Mouse (Mus musculus): ENCODE measurements around the gene Rai14.

Gene Rai14

DNA sequence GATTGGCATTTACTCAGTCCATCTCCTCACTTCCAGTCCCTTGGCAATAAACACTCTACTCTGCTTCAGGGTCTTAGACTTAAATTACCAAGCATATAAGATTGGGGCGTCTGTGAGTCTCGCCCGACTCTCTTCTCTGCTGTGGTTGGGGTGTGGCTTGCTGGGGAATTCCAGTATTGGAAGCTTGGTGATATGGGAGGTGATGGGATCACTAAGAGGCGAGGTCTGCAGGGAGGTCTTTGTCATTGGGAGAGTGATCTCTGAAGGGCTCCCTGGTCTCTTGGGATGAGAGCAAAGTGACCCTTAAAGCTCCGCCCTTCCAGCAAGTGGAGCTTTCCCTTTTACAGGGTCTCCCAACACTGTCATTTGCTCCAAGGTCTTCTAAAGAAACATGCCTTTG is 23.5 kb downstream of the Rai14 start:
- DNase-seq (ENCODE audit: extremely low spot score, low spot score) = no peak

DNA sequence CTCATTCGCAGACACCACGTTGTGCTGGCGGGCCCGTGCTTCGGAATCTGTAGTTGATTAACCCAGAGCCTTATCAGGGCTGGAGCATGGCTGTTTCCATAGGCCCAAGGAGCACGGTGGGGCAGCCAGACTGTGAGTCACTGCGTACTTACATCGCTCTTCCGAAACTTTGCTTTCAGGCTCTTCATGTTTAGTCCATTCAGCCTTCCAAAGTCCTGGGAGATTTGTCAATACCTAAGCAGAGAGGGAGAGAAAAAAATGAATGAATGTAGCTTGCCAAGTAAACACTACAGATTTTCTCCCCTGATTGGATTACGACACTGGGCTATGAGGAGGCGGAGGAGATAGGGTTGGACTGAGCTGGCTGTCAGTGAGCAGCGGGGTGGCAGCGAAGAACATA is 24.2 kb downstream of the Rai14 start:
- no peak for DNase-seq (ENCODE audit: extremely low spot score, low spot score)

DNA sequence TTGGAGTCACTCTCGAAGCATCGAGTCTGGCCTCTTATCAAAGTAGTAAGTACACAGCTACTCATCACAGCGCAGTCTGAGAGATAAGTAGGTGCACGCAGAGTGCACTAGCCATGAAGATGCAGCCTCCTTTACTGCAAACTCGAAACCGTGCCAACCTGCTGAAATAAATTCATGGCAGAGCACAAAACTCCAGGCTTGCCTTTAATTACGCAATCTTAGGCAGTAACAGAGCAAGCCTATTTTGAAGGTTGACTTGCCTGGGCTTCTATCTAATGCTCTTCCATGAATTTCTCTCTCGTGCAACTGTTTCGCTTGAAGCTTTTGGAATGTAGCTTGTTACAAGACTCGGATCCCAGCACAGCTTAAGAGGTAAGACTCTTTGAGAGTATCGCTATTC is 25.1 kb downstream of the Rai14 start:
- no peak for DNase-seq (ENCODE audit: extremely low spot score, low spot score)

DNA sequence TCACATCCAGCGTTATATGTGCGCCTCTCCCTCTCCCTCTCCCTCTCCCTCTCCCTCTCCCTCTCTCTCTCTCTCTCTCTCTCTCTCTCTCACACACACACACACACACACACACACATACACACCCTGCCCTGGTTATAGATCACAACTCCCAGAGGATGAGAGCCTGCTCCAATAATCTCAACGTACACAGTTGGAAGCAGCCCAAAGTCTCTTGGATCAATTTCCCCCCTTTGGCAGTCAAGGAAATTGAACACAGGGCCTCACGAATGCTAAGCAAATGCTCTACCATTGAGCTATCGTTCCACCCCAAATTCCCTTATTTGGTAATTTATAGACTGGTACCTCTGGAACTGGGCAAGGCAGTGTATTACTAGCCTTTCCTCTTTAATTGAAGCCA is 25.7 kb downstream of the Rai14 start:
- no peak for DNase-seq (ENCODE audit: extremely low spot score, low spot score)

- DNase-seq (ENCODE audit: extremely low spot score, low spot score) = no peak
Measured at GRCm38 (mm10) chr15:10687365-10687764, 27.1 kb downstream of the Rai14 start.

GRCm38 (mm10) chr15:10685692-10686430 is 28.6 kb downstream of the Rai14 start:
- DNase-seq (ENCODE audit: extremely low spot score, low spot score) = no peak

GRCm38 (mm10) chr15:10683687-10684203 is 30.7 kb downstream of the Rai14 start:
- no peak for DNase-seq (ENCODE audit: extremely low spot score, low spot score)

- DNase-seq (ENCODE audit: extremely low spot score, low spot score) = no peak
Measured at GRCm38 (mm10) chr15:10680514-10680913, 33.9 kb downstream of the Rai14 start.

DNA sequence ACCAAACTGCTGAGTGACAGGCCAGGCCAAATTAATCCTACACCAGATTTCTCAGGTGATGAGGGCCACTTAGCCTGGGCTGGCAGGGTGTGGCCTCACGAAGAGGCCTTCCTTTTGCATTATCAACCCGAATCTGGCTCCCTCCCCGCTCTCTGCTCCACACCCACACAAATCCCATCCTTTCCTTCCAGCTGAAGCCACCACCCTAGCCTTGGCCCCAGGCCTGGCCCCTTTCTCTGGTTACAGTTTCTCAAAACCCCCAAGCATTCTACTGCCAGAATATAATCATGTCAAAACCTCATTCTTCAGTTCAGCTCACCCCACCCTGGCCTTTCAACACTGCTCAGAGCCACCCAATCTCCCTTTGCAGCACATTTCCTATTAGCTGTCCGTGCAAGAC is 34.9 kb downstream of the Rai14 start:
- no peak for DNase-seq (ENCODE audit: extremely low spot score, low spot score)

GRCm38 (mm10) chr15:10675801-10676200 is 38.6 kb downstream of the Rai14 start:
- no peak for DNase-seq (ENCODE audit: extremely low spot score, low spot score)

DNA sequence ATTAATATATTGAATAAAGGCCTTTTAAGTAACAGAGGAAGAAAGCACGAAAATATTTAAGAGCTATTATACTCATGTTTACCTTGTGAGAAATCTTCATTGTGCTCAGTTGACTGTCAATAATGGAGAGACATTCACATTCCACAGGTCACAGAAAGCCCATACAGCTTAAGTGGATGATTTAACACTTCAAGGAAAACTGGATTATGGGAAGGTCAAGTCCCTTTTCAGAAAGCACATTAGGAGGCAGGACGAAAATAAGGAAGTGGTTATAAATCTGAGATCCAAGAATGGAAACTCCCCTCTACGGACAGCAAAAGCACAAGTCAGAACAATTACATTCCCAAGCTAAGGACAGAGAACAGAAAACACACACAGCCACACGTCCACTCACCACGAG is 41.5 kb downstream of the Rai14 start:
- no peak for DNase-seq (ENCODE audit: extremely low spot score, low spot score)

DNA sequence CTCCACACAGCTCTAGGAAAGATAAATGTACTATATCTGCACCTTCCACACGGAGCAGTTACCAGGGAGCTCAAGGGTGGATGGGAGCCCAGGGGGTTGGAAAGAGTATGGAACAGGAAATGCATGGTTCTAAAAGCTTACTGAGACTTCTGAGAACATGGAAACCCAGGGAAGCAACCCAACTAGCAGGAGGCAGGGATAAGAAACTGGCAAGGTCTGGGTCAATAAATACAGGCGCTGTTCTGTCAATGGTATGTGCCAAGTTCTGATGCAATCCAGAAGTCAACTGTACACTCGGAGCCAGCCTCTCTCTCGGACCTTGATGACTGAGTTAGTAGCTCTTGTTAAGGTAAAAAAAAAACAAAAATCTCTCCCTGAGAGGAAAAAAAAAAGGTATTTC is 42.6 kb downstream of the Rai14 start:
- no peak for DNase-seq (ENCODE audit: extremely low spot score, low spot score)

GRCm38 (mm10) chr15:10670107-10670506 is 44.3 kb downstream of the Rai14 start:
- DNase-seq (ENCODE audit: extremely low spot score, low spot score) = no peak

GRCm38 (mm10) chr15:10668120-10668900 is 46.1 kb downstream of the Rai14 start:
- DNase-seq (ENCODE audit: extremely low spot score, low spot score) = no peak

DNA sequence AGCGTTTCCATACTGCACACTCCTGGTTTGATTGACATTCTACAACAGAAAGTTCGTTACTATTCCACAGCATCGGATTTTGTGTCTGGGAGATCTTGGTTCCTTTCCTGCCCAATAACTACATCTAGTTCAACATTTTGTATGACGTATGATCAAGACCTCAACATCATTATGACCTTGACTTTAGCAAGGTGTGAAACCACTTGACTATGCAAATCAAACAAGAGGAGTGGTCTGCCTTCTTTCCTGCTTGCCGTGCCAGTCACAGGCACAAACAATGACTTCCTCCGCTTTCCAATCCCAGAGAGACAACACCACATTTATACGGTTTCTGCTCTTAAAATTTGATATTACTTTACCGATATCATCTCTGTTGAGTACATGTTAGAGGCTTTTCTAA is 48.6 kb downstream of the Rai14 start:
- DNase-seq (ENCODE audit: extremely low spot score, low spot score) = no peak

GRCm38 (mm10) chr15:10664529-10664898 is 49.9 kb downstream of the Rai14 start:
- no peak for DNase-seq (ENCODE audit: extremely low spot score, low spot score)

- DNase-seq (ENCODE audit: extremely low spot score, low spot score) = no peak
Measured at GRCm38 (mm10) chr15:10663793-10664528, 50.5 kb downstream of the Rai14 start.

- no peak for DNase-seq (ENCODE audit: extremely low spot score, low spot score)
Measured at GRCm38 (mm10) chr15:10661961-10662606, 52.3 kb downstream of the Rai14 start.

DNA sequence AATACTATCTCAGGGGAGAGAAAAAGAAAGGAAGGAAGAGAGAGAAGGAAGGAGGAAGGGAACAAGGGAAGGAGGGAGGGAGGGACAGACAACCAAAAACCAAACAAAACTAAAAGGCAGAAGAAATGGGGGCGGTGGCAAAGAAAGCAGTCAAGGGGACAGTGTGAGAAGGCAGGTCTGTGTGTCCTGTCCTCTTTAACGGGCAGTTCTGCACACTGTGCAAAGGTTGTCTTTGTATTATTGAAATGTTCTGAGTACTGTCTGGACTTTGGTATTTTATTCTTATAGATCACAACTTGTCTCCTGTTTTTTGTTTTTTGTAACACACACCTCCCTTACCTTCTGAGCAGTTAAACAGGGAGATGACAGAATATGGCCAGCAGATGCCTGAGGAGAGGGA is 55.6 kb downstream of the Rai14 start:
- DNase-seq (ENCODE audit: extremely low spot score, low spot score) = no peak

- DNase-seq (ENCODE audit: extremely low spot score, low spot score) = no peak
Measured at GRCm38 (mm10) chr15:10656146-10656545, 58.3 kb downstream of the Rai14 start.

DNA sequence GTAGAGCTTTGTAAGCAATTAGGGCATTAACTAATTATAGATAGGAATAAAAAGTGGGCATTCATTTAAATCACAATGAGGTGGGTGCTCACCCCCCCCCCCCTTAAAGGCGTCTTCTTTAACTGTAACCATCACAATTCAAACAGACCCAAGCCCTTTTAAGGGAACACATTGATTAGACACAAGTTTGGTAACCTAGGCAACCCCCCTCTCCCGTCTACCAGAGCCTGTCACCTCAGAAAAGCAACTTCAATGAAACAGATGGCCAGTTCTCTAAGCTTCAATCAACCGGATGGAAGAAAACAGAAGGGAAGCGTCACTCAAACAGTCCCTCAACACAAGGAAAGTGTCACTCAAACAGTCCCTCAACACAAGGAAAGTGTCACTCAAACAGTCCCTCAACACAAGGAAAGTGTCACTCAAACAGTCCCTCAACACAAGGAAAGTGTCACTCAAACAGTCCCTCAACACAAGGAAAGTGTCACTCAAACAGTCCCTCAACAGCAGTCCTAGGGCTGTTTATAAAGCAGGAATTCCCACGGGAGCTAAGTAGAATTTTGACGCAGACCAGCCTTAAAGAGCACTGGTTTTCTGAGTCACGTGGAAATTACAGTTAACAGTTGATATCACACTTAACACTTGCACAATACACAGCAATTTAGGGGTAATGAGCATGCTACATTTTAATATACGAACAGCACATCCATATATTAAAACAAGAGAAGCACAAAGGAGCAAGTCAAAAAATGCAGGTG is 59.1 kb downstream of the Rai14 start:
- no peak for DNase-seq (ENCODE audit: extremely low spot score, low spot score)

Measured in neural tube, embryonic 10.5 days (tissue).